Mouse (Mus musculus): Measurements from ENCODE around the gene Sept1. TPM values are rescaled to one million over a fixed set of nuclear protein-coding genes. Genes with fewer than 3 reads are reported as not detected.

Gene Sept1
- total RNA-seq (2021): 1 to 10 TPM; 6.9 to 8.6 TPM
- long read RNA-seq, experiment 1, partial matches to known transcripts: 0 of 1 reads
- long read RNA-seq, experiment 1, other reads (novel, unspliced or antisense): 0 of 1 reads
- long read RNA-seq, experiment 2, partial matches to known transcripts: 1 of 3 reads
- long read RNA-seq, experiment 2, other reads (novel, unspliced or antisense): 0 of 3 reads

GRCm38 (mm10) chr7:127232622-127233367 is at the start of gene Sept1, which contains the start of gene Zfp553:
TSS of gene Sept1 (minus strand) at chr7:127233130.
TSS of gene Zfp553 (plus strand) at chr7:127233061.
- DNase-seq (ENCODE audit: low spot score in 2 of 2): peak; percentile 83 to 86

GRCm38 (mm10) chr7:127282190-127282589 is 49.3 kb upstream of the Sept1 start:
- no peak for DNase-seq (ENCODE audit: low spot score in 2 of 2)

- no peak for DNase-seq (ENCODE audit: low spot score in 2 of 2)
Observed at GRCm38 (mm10) chr7:127281114-127281513, 48.2 kb upstream of the Sept1 start.

GRCm38 (mm10) chr7:127280092-127280491 is 47.2 kb upstream of the Sept1 start:
- DNase-seq (ENCODE audit: low spot score in 2 of 2): no peak

GRCm38 (mm10) chr7:127278311-127278710 is 45.4 kb upstream of the Sept1 start:
- DNase-seq (ENCODE audit: low spot score in 2 of 2): no peak

GRCm38 (mm10) chr7:127276519-127276961 is 43.6 kb upstream of the Sept1 start:
- no peak for DNase-seq (ENCODE audit: low spot score in 2 of 2)

GRCm38 (mm10) chr7:127273925-127274789 is 41.2 kb upstream of the Sept1 start, which contains the start of gene Sephs2:
TSS of gene Sephs2 (minus strand) at chr7:127274055.
- peak; percentile 96 for DNase-seq (ENCODE audit: low spot score in 2 of 2)

- peak in 1 of 2 experiments; percentile 21 for DNase-seq (ENCODE audit: low spot score in 2 of 2)
Observed at GRCm38 (mm10) chr7:127273118-127273923, 40.4 kb upstream of the Sept1 start.

GRCm38 (mm10) chr7:127272566-127272965 is 39.6 kb upstream of the Sept1 start:
- no peak for DNase-seq (ENCODE audit: low spot score in 2 of 2)

GRCm38 (mm10) chr7:127271093-127271492 is 38.2 kb upstream of the Sept1 start:
- no peak for DNase-seq (ENCODE audit: low spot score in 2 of 2)

- DNase-seq (ENCODE audit: low spot score in 2 of 2): no peak
Observed at GRCm38 (mm10) chr7:127270666-127271065, 37.7 kb upstream of the Sept1 start.

- no peak for DNase-seq (ENCODE audit: low spot score in 2 of 2)
Observed at GRCm38 (mm10) chr7:127270256-127270655, 37.3 kb upstream of the Sept1 start.

- no peak for DNase-seq (ENCODE audit: low spot score in 2 of 2)
Observed at GRCm38 (mm10) chr7:127263526-127263925, 30.6 kb upstream of the Sept1 start.

- no peak for DNase-seq (ENCODE audit: low spot score in 2 of 2)
Observed at GRCm38 (mm10) chr7:127262218-127262961, 29.5 kb upstream of the Sept1 start.

- peak; percentile 95 to 99 for DNase-seq (ENCODE audit: low spot score in 2 of 2)
Observed at GRCm38 (mm10) chr7:127260309-127261111, 27.6 kb upstream of the Sept1 start, which contains the start of gene Dctpp1. TSS of gene Dctpp1 (minus strand) at chr7:127260709.

- DNase-seq (ENCODE audit: low spot score in 2 of 2): no peak
Observed at GRCm38 (mm10) chr7:127259186-127259905, 26.4 kb upstream of the Sept1 start.

GRCm38 (mm10) chr7:127256518-127256917 is 23.6 kb upstream of the Sept1 start:
- DNase-seq (ENCODE audit: low spot score in 2 of 2): no peak

- no peak for DNase-seq (ENCODE audit: low spot score in 2 of 2)
Observed at GRCm38 (mm10) chr7:127255965-127256364, 23.0 kb upstream of the Sept1 start.

Data from layer of hippocampus, postnatal 14 days (tissue).